Mouse (Mus musculus): Measurements from ENCODE around the gene Pde9a. TPM values are rescaled to one million over a fixed set of nuclear protein-coding genes. Genes with fewer than 3 reads are reported as not detected.

The Pde9a gene
- polyA plus RNA-seq, 1 experiment from 2014 or later = 32.5 TPM

GRCm38 (mm10) chr17:31454056-31454455, 68.0 kb downstream of the Pde9a start:
- peaks cover 28% of the 10 kb centered on the region for H3K4me1 ChIP-seq
- 88% methylated on average over 9 of the region's 9 CpGs for WGBS

DNA sequence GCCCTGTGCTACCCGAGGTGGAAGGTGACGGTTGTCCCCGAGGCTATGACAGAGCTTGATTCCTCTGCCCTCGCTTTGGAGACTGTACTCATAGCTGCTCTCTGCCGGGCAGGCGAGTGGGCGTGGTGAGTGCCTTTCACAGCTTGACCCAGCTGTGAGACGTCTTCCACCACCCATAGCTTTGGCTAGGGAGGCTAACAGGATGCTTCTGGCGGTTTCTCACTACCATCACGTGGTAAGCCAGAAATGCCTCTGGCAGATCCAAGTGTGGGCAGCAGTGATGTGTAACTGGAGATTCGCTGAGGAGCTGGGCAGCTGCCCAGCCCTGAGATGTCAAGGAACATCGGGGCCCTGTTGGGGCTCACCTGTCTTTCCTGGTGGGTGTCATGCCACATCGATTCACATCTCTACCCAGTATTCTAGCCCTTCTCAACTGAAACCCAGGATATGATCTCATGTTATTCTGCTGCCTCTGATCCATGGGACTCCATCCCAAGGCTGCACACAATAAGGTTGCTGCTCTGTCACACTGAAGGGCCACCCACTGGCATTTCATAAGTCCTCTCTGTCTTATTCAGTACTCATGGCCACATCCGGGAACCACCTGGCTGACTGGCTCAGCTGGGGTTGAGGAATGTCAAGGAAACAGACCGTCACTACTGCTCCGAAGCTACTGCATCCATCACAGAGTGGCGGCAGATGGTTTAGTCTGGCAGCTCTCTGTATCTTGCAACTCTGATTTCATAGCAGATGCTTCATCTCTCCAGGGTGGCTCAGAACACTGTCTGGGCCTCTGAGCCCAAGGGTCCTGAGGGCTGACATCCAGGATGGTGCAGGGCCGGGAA, 70.9 kb downstream of the Pde9a start:
- H3K36me3 ChIP-seq = peaks cover 67% of the 10 kb centered on the region
- ATAC-seq (ENCODE audit: low FRiP score, low read depth) = no peak

More at GRCm38 (mm10) chr17:31454056-31454455, 68.0 kb downstream of the Pde9a start:
- Histone ChIP-seq H3K27me3 (no peaks in the 10 kb centered on the region), H3K4me3 (no peak overlapping the region), H3K36me3 (peaks cover 45% of the 10 kb centered on the region), H3K4me2 (replicated peaks) (no peak overlapping the region), H3K9me3 (no peaks in the 10 kb centered on the region), H3K27ac (peak overlapping the region; percentile 61), H3K9ac (no peak overlapping the region)
- no peak for ATAC-seq (ENCODE audit: low FRiP score, low read depth)

GRCm38 (mm10) chr17:31460416-31460815, 74.4 kb downstream of the Pde9a start:
- Histone ChIP-seq H3K9ac (no peak overlapping the region), H3K4me1 (no peaks in the 10 kb centered on the region), H3K36me3 (peaks cover 81% of the 10 kb centered on the region), H3K27me3 (no peaks in the 10 kb centered on the region), H3K9me3 (no peaks in the 10 kb centered on the region), H3K4me2 (replicated peaks) (no peak overlapping the region), H3K4me3 (no peak overlapping the region), H3K27ac (no peak overlapping the region)
- ATAC-seq (ENCODE audit: low FRiP score, low read depth) = no peak
- 73% methylated on average over 4 of the region's 4 CpGs for WGBS

More for the DNA sequence above, 70.9 kb downstream of the Pde9a start:
- no peak overlapping the region for H3K4me3 ChIP-seq
- no peaks in the 10 kb centered on the region for H3K9me3 ChIP-seq
- WGBS = 71% methylated on average over 18 of the region's 18 CpGs
- H3K4me2 ChIP-seq (replicated peaks) = no peak overlapping the region
- peaks cover 12% of the 10 kb centered on the region for H3K4me1 ChIP-seq
- no peak overlapping the region for H3K9ac ChIP-seq
- no peaks in the 10 kb centered on the region for H3K27me3 ChIP-seq
- no peak overlapping the region for H3K27ac ChIP-seq

- Histone ChIP-seq H3K9ac (no peak overlapping the region), H3K27me3 (no peaks in the 10 kb centered on the region), H3K4me1 (no peaks in the 10 kb centered on the region), H3K4me3 (no peak overlapping the region), H3K36me3 (peaks cover 81% of the 10 kb centered on the region), H3K9me3 (no peaks in the 10 kb centered on the region), H3K4me2 (replicated peaks) (no peak overlapping the region), H3K27ac (no peak overlapping the region)
- 77% methylated on average over 2 of the region's 2 CpGs for WGBS
- ATAC-seq (ENCODE audit: low FRiP score, low read depth) = no peak
These were observed 76.5 kb downstream of the Pde9a start for GRCm38 (mm10) chr17:31462506-31462905.

- Histone ChIP-seq H3K9me3 (no peaks in the 10 kb centered on the region), H3K4me1 (no peaks in the 10 kb centered on the region), H3K36me3 (peaks cover 87% of the 10 kb centered on the region), H3K4me3 (no peak overlapping the region), H3K9ac (no peak overlapping the region), H3K4me2 (replicated peaks) (no peak overlapping the region), H3K27me3 (no peaks in the 10 kb centered on the region), H3K27ac (no peak overlapping the region)
- ATAC-seq (ENCODE audit: low FRiP score, low read depth) = no peak
- 89% methylated on average over 3 of the region's 3 CpGs for WGBS
These were observed 80.8 kb downstream of the Pde9a start for GRCm38 (mm10) chr17:31466854-31467253.

DNA sequence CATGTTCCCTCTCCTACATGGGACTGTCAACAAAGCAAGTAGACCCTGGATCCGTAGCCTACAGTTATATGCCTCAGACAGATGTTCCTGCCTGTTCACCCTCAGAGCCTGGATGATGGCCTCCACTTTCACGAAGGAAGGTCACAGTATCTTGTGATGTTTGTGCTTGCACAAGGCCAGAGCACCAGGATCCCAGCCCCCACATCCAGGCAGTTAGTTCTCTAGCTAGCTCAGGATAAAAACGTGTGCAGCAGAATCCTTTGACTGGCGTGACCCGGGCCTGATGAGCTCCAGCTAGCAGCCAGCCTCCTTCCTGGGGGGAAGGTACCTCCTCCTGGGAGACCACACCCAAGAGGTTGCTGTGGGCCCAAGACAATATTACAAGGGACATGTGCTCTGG, 82.5 kb downstream of the Pde9a start:
- no peak overlapping the region for H3K9ac ChIP-seq
- ATAC-seq (ENCODE audit: low FRiP score, low read depth) = no peak
- H3K4me1 ChIP-seq = no peaks in the 10 kb centered on the region
- no peak overlapping the region for H3K4me2 ChIP-seq (replicated peaks)
- 77% methylated on average over 5 of the region's 5 CpGs for WGBS
- peaks cover 85% of the 10 kb centered on the region for H3K36me3 ChIP-seq
- no peaks in the 10 kb centered on the region for H3K9me3 ChIP-seq
- no peak overlapping the region for H3K4me3 ChIP-seq
- H3K27ac ChIP-seq = no peak overlapping the region
- no peaks in the 10 kb centered on the region for H3K27me3 ChIP-seq

DNA sequence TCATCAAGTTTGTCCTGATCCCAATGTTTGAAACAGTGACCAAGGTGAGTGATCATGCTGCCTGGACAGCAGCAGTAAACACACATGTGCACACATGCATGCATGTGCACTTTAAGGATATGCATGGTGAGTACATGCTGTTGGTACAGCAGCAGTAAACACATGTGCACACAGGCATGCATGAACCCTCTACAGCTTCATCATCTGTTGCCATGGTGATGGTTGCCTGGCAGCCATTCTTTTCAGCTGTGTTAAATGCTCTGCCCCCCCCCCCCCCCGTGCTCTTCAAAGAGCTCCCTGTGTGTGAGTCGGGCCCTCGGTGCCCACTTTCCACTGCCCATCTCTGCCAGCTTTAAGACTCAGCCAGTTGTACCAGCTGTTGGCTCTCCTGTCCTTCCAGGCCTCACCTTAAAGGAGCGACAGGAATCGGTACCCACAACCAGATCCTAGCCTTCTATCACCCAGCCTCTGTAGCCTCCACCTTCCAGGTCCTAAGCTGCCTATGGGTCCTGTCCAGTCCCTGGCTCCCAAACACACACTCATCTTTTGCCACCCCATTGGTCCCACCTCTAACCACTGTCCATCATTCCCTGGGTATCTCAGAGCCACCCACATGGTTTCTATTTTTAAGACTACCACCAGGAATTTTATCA, 84.9 kb downstream of the Pde9a start:
- H3K4me1 ChIP-seq = no peaks in the 10 kb centered on the region
- H3K4me2 ChIP-seq (replicated peaks) = no peak overlapping the region
- H3K4me3 ChIP-seq = no peak overlapping the region
- no peaks in the 10 kb centered on the region for H3K27me3 ChIP-seq
- no peak overlapping the region for H3K9ac ChIP-seq
- no peak for ATAC-seq (ENCODE audit: low FRiP score, low read depth)
- H3K27ac ChIP-seq = no peak overlapping the region
- H3K36me3 ChIP-seq = peaks cover 91% of the 10 kb centered on the region
- H3K9me3 ChIP-seq = no peaks in the 10 kb centered on the region
- WGBS = 82% methylated on average over 5 of the region's 5 CpGs

- Histone ChIP-seq H3K9me3 (no peaks in the 10 kb centered on the region), H3K36me3 (peaks cover 66% of the 10 kb centered on the region), H3K4me3 (no peak overlapping the region), H3K4me1 (no peaks in the 10 kb centered on the region), H3K4me2 (replicated peaks) (no peak overlapping the region), H3K27me3 (no peaks in the 10 kb centered on the region), H3K9ac (no peak overlapping the region), H3K27ac (no peak overlapping the region)
- ATAC-seq (ENCODE audit: low FRiP score, low read depth) = no peak
- 83% methylated on average over 6 of the region's 6 CpGs for WGBS
These were observed 88.4 kb downstream of the Pde9a start for GRCm38 (mm10) chr17:31474388-31474787.

DNA sequence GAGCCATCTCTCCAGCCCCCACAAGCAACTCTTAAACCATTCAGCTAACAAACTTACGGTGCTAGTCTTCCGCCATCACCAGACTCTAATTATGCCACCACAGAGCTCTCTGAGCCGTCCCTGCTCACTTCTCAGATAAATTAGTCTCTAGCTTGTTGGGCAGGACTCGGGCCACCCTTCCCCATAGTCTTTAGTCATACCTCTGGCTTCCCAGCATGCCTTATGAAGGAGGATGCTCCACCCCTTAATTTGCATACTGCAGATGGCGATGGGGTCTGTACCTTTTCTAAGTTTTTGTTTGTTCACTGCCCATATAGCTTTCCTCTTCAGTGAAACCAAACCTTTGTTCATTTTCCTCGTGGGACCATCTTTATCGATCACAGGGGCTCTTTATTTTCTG, 92.6 kb downstream of the Pde9a start:
- no peak for ATAC-seq (ENCODE audit: low FRiP score, low read depth)
- Histone ChIP-seq H3K4me2 (replicated peaks) (no peak overlapping the region), H3K4me1 (no peaks in the 10 kb centered on the region), H3K9ac (no peak overlapping the region), H3K36me3 (peaks cover 28% of the 10 kb centered on the region), H3K9me3 (no peaks in the 10 kb centered on the region), H3K27ac (no peak overlapping the region), H3K27me3 (no peaks in the 10 kb centered on the region), H3K4me3 (no peak overlapping the region)
- 73% methylated on average over 7 of the region's 7 CpGs for WGBS

DNA sequence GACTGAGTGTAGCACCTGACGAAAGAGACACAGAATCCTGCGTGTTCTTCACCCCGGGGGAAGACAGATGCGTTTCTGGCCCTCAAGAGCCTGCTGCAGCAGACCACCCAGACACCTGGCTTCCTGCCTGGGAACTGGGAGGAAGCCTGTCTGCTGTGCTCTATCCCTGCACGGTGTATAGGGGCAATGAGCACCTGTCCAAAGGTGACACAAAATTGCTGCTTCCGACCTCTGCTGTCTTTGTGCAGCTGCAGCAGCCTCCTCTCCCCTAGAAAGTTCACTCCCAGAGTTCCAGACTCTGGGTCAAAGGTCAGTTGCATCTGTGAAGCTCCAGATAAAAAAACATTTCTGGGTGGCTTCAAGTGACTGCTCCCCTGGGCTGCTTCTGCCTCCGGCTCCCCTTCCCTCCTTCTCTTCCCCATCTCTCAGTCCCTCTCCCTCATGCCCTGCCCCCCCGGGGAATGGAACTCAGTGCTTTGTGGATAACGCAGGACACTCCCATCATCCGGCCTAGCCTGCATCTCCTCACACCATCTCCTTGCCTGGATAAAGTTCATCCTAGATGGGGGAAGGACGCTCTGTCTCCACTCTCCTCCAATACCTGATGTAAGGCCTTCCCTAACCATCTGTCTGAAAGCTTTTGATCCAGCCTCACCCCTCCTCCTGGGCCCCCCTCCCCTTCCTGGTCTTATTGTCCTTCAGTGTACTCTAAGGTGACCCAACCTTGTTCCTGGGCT, 93.3 kb downstream of the Pde9a start:
- no peak overlapping the region for H3K4me3 ChIP-seq
- no peaks in the 10 kb centered on the region for H3K9me3 ChIP-seq
- no peak overlapping the region for H3K27ac ChIP-seq
- H3K4me2 ChIP-seq (replicated peaks) = no peak overlapping the region
- H3K9ac ChIP-seq = no peak overlapping the region
- H3K27me3 ChIP-seq = no peaks in the 10 kb centered on the region
- no peaks in the 10 kb centered on the region for H3K4me1 ChIP-seq
- WGBS = 46% methylated on average over 11 of the region's 11 CpGs
- H3K36me3 ChIP-seq = peaks cover 22% of the 10 kb centered on the region
- ATAC-seq (ENCODE audit: low FRiP score, low read depth) = no peak

- WGBS = 63% methylated on average over 10 of the region's 10 CpGs
- Histone ChIP-seq H3K4me1 (peaks cover 6% of the 10 kb centered on the region; the same call in 1 of the 2 replicates), H3K27ac (no peak overlapping the region), H3K9ac (no peak overlapping the region), H3K9me3 (no peaks in the 10 kb centered on the region), H3K36me3 (no peaks in the 10 kb centered on the region), H3K4me2 (replicated peaks) (no peak overlapping the region), H3K27me3 (no peaks in the 10 kb centered on the region), H3K4me3 (no peak overlapping the region)
- ATAC-seq (ENCODE audit: low FRiP score, low read depth) = no peak
These were observed 100.7 kb downstream of the Pde9a start for GRCm38 (mm10) chr17:31486616-31487198.

Data from limb, embryonic 13.5 days (tissue).